Mouse (Mus musculus): ENCODE measurements around the gene Csf3r. TPM values are rescaled to one million over a fixed set of nuclear protein-coding genes. Genes with fewer than 3 reads are reported as not detected.

Gene Csf3r
- polyA plus RNA-seq, 1 experiment from 2014 or later = 0.48 TPM

- Histone ChIP-seq H3K4me1 (replicated peaks) (no peaks in the 10 kb centered on the region), H3K27ac (no peak overlapping the region), H3K4me3 (no peak overlapping the region), H3K27me3 (no peaks in the 10 kb centered on the region), H3K36me3 (no peaks in the 10 kb centered on the region), H3K9me3 (no peaks in the 10 kb centered on the region), H3K9ac (no peak overlapping the region), H3K4me2 (no peak overlapping the region)
- 86% methylated on average over 7 of the region's 7 CpGs for WGBS
- ATAC-seq (ENCODE audit: low FRiP score) = no peak
Measured at GRCm38 (mm10) chr4:126017676-126018332, 6.5 kb upstream of the Csf3r start.

GRCm38 (mm10) chr4:126018966-126019538 lies 5.3 kb upstream of the Csf3r start:
- no peaks in the 10 kb centered on the region for H3K9me3 ChIP-seq
- H3K36me3 ChIP-seq = no peaks in the 10 kb centered on the region
- H3K4me2 ChIP-seq = no peak overlapping the region
- ATAC-seq (ENCODE audit: low FRiP score) = no peak
- 85% methylated on average over 11 of the region's 11 CpGs for WGBS
- H3K9ac ChIP-seq = no peak overlapping the region
- no peak overlapping the region for H3K4me3 ChIP-seq
- no peak overlapping the region for H3K27ac ChIP-seq
- H3K27me3 ChIP-seq = no peaks in the 10 kb centered on the region
- no peaks in the 10 kb centered on the region for H3K4me1 ChIP-seq (replicated peaks)

GRCm38 (mm10) chr4:126025801-126026200 lies 1.5 kb downstream of the Csf3r start:
- ATAC-seq (ENCODE audit: low FRiP score) = no peak
- Histone ChIP-seq H3K9ac (no peak overlapping the region), H3K4me2 (no peak overlapping the region), H3K9me3 (no peaks in the 10 kb centered on the region), H3K4me1 (replicated peaks) (no peaks in the 10 kb centered on the region), H3K4me3 (no peak overlapping the region), H3K27me3 (no peaks in the 10 kb centered on the region; the same call in 1 of the 2 replicates), H3K36me3 (no peaks in the 10 kb centered on the region), H3K27ac (no peak overlapping the region)
- 94% methylated on average over 5 of the region's 5 CpGs for whole genome bisulfite sequencing

- Histone ChIP-seq H3K27ac (no peak overlapping the region), H3K9ac (no peak overlapping the region), H3K27me3 (no peaks in the 10 kb centered on the region; the same call in 1 of the 2 replicates), H3K36me3 (no peaks in the 10 kb centered on the region), H3K4me1 (replicated peaks) (no peaks in the 10 kb centered on the region), H3K4me2 (no peak overlapping the region), H3K9me3 (no peaks in the 10 kb centered on the region), H3K4me3 (no peak overlapping the region)
- WGBS = 91% methylated on average over 3 of the region's 3 CpGs
- no peak for ATAC-seq (ENCODE audit: low FRiP score)
Measured at GRCm38 (mm10) chr4:126027980-126028379, 3.6 kb downstream of the Csf3r start.

- no peak overlapping the region for H3K27ac ChIP-seq
- no peak overlapping the region for H3K4me3 ChIP-seq
- H3K9me3 ChIP-seq = no peaks in the 10 kb centered on the region
- no peaks in the 10 kb centered on the region for H3K36me3 ChIP-seq
- no peaks in the 10 kb centered on the region for H3K4me1 ChIP-seq (replicated peaks)
- H3K27me3 ChIP-seq = no peaks in the 10 kb centered on the region; the same call in 1 of the 2 replicates
- 83% methylated on average over 3 of the region's 3 CpGs for WGBS
- H3K4me2 ChIP-seq = no peak overlapping the region
- no peak for ATAC-seq (ENCODE audit: low FRiP score)
- H3K9ac ChIP-seq = no peak overlapping the region
Measured at GRCm38 (mm10) chr4:126029042-126029441, 4.7 kb downstream of the Csf3r start.

- WGBS = 76% methylated on average over 5 of the region's 5 CpGs
- Histone ChIP-seq H3K9ac (no peak overlapping the region), H3K9me3 (no peaks in the 10 kb centered on the region), H3K36me3 (no peaks in the 10 kb centered on the region), H3K4me1 (replicated peaks) (no peaks in the 10 kb centered on the region), H3K4me2 (no peak overlapping the region), H3K27me3 (no peaks in the 10 kb centered on the region; the same call in 1 of the 2 replicates), H3K27ac (no peak overlapping the region), H3K4me3 (no peak overlapping the region)
- no peak for ATAC-seq (ENCODE audit: low FRiP score)
Measured at GRCm38 (mm10) chr4:126030705-126031104, 6.4 kb downstream of the Csf3r start.

GRCm38 (mm10) chr4:126035413-126035812 lies 11.1 kb downstream of the Csf3r start:
- Histone ChIP-seq H3K27me3 (no peaks in the 10 kb centered on the region; the same call in 1 of the 2 replicates), H3K4me1 (replicated peaks) (no peaks in the 10 kb centered on the region), H3K36me3 (no peaks in the 10 kb centered on the region), H3K27ac (no peak overlapping the region), H3K4me3 (no peak overlapping the region), H3K9ac (no peak overlapping the region), H3K9me3 (no peaks in the 10 kb centered on the region), H3K4me2 (no peak overlapping the region)
- WGBS = 82% methylated on average over 5 of the region's 5 CpGs
- ATAC-seq (ENCODE audit: low FRiP score) = no peak

- peaks cover 15% of the 10 kb centered on the region for H3K4me1 ChIP-seq (replicated peaks)
- peak within 1 kb of the TSS; percentile 89 for H3K9ac ChIP-seq
- peak within 1 kb of the TSS; percentile 93 for H3K4me3 ChIP-seq
- peak within 1 kb of the TSS; percentile 89 for H3K27ac ChIP-seq
- H3K36me3 ChIP-seq = peaks cover 29% of the 10 kb centered on the region
- peak within 1 kb of the TSS; percentile 91 for H3K4me2 ChIP-seq
- under 1% methylated on average over 56 of the region's 56 CpGs for WGBS
- H3K9me3 ChIP-seq = no peaks in the 10 kb centered on the region
- no peaks in the 10 kb centered on the region for H3K27me3 ChIP-seq
- peak; percentile 95 for ATAC-seq (ENCODE audit: low FRiP score)
Measured at GRCm38 (mm10) chr4:126046851-126047585, 22.7 kb downstream of the Csf3r start, which contains the start of gene Mrps15. TSS of gene Mrps15 (plus strand) at chr4:126046925.

GRCm38 (mm10) chr4:126051617-126052016 lies 27.3 kb downstream of the Csf3r start:
- Histone ChIP-seq H3K36me3 (peaks cover 73% of the 10 kb centered on the region), H3K4me1 (replicated peaks) (peaks cover 15% of the 10 kb centered on the region), H3K9ac (no peak overlapping the region), H3K27ac (no peak overlapping the region), H3K9me3 (no peaks in the 10 kb centered on the region), H3K4me2 (no peak overlapping the region), H3K27me3 (no peaks in the 10 kb centered on the region), H3K4me3 (no peak overlapping the region)
- 89% methylated on average over 7 of the region's 7 CpGs for WGBS
- ATAC-seq (ENCODE audit: low FRiP score) = no peak

GRCm38 (mm10) chr4:126057207-126058133 lies 33.1 kb downstream of the Csf3r start:
- Histone ChIP-seq H3K27ac (no peak overlapping the region), H3K9ac (peak overlapping the region; percentile 85), H3K27me3 (no peaks in the 10 kb centered on the region), H3K4me2 (peak overlapping the region; percentile 82), H3K36me3 (peaks cover 42% of the 10 kb centered on the region), H3K4me1 (replicated peaks) (peaks cover 21% of the 10 kb centered on the region), H3K4me3 (peak overlapping the region; percentile 73), H3K9me3 (no peaks in the 10 kb centered on the region)
- WGBS = 17% methylated on average over 19 of the region's 19 CpGs
- no peak for ATAC-seq (ENCODE audit: low FRiP score)

GRCm38 (mm10) chr4:126058134-126058996 lies 34.0 kb downstream of the Csf3r start, which contains the start of gene Oscp1:
TSS of gene Oscp1 (plus strand) at chr4:126058565.
- no peaks in the 10 kb centered on the region for H3K9me3 ChIP-seq
- H3K4me3 ChIP-seq = peak within 1 kb of the TSS; percentile 73
- H3K27ac ChIP-seq = peak within 1 kb of the TSS; percentile 69
- no peaks in the 10 kb centered on the region for H3K27me3 ChIP-seq
- WGBS = under 1% methylated on average over 57 of the region's 57 CpGs
- ATAC-seq (ENCODE audit: low FRiP score) = peak; percentile 99
- peak within 1 kb of the TSS; percentile 82 for H3K4me2 ChIP-seq
- peaks cover 21% of the 10 kb centered on the region for H3K4me1 ChIP-seq (replicated peaks)
- peaks cover 37% of the 10 kb centered on the region for H3K36me3 ChIP-seq
- H3K9ac ChIP-seq = peak within 1 kb of the TSS; percentile 85
